Mouse (Mus musculus) layer of hippocampus, adult 11-12 months (tissue): ENCODE measurements around the gene Cdc42bpa.

Experiments used
- DNase-seq: peaks from one replicate; pipeline ENCODE4 v3.0.0; 2022; ENCODE audit warnings: low spot score

Gene Cdc42bpa

DNA sequence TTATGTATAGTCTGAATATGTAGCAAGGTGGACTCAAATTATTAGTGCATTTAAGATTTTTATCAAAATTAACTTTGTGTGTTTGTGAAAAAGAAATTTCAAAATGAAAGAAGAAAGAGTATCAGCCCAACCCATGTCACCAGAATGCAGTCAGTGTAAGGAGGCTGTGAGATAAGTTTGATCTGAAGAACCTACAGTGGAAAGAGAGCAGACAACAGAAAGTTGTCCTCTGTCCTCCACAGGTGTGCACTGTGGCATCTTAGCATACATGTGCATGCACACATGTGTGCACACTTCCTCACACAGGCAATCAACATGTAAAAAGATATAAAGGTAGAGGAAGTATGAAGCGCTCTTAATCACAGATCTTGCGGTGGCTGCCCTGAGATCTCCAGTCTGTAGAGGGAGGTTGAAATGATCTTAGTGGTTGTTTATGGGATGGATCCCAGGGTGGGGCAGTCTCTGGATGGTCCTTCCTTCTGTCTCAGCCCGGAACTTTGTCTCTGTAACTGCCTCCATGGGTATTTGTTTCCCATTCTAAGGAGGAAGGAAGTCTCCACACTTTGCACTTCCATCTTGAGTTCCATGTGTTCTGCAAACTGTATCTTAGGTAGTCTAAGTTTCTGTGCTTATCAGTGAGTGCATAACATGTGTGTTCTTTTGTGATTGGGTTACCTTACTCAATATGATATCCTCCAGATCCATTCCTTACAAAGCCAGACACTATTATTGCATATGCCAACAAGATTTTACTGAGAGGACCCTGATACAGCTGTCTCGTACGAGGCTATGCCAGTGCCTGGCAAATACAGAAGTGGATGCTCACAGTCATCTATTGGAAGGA lies 71.7 kb downstream of the Cdc42bpa start:
- no peak for DNase-seq

DNA sequence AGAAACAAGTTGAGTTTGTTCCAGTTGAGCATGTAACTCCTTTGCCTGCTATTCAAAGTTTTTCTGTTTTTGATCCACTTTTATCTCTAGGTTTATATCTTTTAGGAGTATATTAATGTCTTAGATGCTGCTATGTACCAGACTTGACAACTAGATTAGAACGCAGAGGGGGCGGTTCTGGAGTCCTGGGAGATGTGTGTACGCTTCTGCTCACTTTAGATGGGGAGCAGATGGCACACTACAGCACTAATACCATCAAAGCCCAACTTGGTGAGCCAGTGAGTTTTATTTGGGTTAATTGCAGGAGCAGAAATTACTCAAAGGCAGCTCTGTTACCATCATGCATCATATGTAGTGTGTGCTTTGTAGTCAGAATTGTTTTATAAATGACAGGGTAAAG lies 77.2 kb downstream of the Cdc42bpa start:
- peak; percentile 64 for DNase-seq

DNA sequence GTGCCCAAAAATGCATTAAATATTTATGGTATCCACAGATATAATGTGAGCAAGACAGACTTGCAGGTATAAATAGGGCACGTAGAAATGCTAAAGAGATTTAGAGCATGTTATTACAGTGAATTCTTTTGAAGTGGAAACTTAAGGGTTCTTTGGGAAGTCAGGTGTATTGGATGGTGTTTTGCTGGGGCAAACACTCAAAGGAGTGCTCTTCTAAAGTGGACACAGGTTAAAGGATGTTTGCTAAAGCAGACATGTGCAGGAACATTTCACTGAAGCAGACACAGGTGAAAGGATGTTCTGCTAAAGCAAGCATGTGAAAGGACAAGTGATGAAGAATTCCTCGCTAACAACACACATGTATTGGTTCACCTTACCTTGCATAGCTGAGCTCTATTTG lies 83.9 kb downstream of the Cdc42bpa start:
- DNase-seq = no peak

DNA sequence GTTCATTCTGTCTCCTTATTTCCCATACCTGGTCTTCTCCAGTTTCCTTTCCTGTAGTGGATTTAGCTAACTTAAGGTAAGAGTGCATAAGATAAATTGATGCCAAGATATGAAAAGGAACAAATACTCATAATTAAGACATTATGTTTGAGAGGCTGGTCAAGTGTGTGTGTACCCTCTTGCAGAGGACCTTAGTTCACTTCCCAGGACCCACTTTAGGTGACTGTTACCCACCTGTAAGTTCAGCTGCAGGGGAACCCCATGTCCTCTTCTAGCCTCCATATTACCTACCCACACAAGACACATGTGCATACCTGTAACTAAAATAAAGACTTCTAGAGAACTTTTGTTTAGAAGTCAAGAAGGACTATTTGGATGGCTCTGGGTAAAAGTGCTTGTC lies 84.9 kb downstream of the Cdc42bpa start:
- DNase-seq = no peak

DNA sequence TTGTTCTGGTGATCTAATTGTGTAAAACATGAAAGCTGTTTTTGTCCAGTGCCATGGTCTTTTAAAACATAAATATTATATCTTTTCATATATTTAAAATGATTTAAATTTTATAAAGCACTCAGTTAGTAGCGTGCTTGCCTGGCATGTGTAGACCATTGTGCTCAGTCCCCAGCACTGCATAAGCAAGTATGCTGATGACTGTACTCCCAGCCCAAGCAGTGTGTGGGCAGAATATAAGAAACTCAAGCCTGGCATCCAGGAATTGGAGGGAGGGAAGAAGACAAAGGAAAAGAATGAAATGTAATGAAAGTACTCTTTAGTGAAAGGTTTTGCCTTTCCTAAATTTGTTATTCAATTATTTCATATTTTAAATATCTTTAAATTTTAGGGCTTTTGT lies 128.9 kb downstream of the Cdc42bpa start:
- no peak for DNase-seq

DNA sequence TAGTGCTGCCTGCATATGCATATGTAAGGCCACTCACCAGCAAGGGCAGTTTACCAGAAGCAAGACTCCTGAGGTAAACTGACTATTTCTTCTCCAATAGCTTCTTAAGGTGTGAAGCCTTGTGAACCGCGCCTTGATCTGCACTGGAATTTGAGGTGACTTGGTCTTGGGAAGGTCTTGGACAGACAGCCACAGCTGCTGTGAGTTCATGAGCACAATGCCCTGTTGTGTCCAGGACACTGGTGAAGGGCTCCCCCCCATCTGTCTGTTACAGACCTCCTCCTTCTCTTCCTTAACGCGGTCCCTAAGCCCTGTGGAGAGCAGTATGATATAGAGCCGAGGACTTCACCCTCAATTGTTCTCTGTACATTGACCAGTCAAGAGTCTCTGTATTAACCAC lies 138.2 kb downstream of the Cdc42bpa start:
- DNase-seq = no peak

DNA sequence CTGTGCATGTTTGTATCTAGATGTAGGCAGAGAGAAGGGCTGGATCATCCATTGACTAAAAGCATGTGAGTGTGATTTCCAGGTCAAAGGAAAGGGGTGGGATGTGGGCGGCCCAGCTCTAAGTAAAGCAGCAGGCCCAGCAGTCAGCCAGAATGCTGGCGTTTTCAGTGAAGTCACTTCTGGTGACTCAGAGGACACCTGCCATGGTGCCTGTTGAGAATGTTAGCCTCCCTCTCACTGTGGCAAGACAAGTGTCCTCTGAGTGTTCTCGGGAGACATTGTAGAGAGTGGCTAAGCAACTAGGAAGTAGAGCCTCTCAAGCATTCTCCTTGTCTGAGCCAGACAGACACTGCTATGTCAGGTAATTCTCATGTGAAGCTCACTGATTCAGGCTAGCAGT lies 144.3 kb downstream of the Cdc42bpa start:
- DNase-seq = peak; percentile 10

DNA sequence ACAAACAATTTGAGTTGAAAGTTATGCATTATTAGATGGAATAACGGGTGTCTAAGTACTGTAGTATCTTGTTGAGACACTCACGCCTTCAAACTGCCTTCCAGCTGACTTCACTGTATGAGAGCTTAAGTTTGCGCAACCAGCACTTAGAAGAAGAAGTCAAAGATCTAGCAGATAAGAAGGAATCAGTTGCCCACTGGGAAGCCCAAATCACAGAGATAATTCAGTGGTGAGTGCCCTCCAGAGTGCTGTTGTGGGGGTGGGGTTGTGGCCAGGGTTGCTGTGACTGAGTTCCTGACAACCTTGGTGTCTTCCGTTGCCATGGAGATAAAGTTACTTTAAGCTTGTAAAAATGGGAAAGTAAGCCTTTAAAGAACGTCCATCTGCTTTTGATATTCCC lies 148.8 kb downstream of the Cdc42bpa start:
- no peak for DNase-seq

DNA sequence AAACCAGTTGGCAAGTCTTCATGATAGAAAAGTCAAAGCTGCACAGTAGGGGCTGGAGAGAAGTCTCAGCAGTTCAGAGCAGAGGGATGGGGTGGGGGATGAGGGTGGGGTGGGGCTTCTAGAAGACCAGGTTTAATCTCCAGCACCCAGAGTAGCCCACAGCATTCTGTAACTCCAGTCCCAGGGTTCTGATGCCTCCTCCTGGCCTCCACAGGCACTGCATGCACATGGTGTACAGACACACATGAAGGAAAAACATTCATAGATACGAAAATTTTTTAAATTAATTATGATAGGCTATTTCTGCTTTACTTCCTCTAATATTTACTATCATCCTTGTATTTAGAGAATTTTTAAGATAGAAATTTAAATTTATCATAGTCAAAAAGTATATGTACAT lies 156.3 kb downstream of the Cdc42bpa start:
- DNase-seq = no peak

DNA sequence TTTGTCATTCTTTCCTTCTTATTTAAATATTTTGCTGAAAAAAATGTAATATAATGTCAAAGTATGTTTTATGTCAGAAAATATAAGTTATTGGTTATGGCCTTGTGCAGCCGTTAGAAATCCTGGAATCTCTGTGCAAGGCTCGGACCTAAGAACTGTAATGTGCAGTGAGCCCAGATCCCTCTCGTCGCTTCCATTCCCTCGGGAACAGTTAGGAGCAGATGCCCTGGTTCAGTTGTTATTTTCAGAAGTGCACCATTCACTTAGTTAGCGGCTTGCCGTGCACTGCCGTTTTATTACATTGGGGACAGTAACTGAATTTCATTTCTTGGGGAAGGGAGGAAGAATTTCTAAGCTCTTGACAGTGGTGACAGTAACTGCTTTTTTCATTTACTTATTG lies 158.0 kb downstream of the Cdc42bpa start:
- no peak for DNase-seq

DNA sequence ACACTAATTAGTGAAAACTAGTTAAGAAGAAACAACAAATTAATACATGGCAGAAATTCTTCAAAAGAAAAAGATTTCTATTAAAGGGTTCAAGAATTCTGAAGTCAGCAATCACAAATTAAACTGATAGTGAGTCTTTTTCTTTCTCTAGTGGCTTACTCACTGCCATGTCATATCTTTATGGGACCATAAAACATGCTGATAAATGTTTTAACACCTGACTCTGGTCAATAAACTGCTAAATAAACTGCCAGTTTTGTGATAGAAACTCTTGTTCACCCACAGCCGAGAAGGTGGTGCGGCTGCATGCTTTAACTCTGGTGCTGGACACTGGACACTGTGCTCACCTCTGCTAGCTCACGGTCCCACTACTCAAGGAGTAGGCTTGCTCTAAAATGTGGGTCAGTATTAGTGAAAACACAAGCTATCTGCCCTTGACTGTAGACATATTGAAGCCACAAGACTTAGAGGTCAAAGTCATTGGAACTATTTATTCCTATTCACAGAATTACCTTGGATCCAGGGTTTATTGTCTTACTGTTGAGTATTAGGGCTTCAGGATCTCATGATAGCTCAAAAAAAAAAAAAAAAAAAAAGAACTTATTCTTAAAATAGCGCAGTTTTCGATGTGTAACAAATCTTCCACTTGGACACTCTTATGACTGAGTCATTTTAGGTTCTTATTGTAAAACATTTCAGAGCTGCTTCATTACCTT lies 168.0 kb downstream of the Cdc42bpa start:
- no peak for DNase-seq

DNA sequence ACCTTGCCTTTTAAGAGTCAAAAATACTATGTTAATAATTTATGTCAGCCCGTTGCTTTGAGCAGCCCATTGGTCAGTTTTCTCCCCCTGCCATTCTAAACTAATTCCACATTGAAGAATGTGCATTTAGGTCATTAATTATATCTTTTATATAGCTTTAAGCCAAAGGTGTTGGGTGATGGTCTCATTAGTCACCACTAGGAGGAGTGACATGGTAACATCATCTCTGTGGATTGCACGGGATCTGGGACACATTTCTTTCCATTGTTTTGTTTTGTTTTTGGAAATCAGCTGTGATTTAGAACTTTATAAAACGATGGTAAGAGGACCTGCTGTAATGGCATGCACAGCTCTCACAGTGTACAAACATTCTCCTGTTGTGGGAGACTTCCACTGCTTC lies 171.1 kb downstream of the Cdc42bpa start:
- DNase-seq = no peak

DNA sequence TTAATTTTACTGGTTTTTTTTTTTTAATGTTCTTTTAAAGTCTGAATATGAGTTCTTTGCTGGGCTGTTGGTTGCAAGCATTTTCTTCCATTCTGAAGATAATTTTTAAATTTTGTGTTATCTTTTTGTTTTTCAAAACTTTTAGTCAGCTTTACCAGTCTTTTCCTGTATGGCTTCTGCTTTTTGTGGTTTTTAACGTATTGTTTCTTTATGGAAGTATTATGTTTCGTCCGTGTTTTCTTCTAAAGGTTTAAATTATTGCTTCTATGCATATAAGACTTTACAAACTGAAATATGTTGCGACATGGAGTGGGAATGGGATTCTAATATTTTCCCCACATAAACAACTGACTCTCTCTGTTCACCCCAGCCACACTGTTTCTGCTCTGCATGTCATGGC lies 171.9 kb downstream of the Cdc42bpa start:
- no peak for DNase-seq

DNA sequence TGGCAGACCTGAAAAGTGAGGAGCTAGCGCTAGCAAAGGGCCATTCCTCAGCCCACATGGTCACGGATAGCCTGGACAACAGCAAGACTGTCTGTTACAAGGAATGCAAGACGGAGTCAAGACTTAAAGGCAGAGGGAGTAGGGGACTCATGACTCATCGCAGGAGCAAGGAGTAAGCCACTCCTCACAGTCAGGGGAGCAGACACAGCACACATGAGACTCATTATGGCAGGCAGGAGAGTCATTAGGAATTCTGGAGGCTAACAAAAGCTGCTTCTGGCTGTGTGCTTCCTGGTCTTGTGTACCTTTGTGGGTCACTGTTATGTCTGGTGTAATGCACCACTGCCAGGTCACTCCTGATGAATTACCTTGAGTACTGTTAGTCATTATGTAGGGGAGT lies 178.9 kb downstream of the Cdc42bpa start:
- DNase-seq = no peak

DNA sequence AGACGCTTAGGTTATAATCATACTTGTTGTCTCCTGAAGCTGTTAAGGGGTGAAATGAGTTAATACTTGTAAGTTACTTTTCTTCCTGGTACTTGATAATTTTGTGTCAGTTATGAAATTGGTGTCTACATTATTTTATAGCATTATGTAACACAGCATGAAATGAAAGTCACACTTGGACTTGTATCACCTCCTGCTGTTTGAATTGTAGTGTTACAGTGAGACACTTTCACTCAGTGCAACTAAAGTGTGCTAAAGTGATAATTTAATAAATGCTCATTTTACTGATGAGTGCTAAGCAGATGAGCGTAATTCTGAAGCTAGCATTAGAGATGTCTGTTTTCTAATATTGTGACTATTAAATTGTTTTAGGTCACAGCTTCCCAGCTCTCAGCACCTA lies 180.7 kb downstream of the Cdc42bpa start:
- DNase-seq = no peak

DNA sequence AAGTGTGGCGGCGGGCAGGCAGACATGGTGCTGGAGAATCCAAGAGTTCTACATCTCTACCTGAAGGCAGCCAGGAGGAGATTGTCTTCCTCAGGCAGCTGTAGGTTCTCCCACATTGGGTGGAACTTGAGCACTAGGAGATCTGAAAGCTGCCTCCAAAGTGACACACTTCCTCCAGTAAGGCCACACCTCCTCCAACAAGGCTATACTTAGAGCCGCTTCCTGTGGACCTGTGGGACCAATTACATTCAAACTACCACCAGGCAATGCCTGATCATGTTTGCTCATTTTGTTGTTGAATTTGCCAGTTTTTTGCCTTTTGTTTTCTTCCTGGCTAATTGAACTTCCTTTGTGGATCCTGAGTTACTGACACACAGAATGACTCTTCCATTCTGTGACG lies 187.8 kb downstream of the Cdc42bpa start:
- DNase-seq = no peak

DNA sequence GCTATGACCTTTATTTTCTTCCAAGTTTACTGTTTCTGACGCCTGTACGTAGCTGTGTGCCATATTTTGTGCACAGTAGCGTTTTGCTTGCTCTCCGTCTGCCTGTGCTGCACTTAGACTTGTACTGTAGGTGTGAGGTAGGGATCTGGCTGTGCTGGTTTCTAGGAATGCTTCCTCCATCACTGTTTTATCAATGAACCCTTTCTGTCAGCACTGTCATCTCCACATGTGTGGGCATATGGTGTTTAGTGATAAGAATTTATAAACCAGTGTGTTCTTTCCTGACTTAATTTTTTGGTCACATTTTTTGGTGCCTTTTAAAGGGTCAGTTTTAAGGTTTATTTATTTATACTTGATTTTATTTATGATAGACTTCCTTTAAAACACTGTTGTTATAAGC lies 188.3 kb downstream of the Cdc42bpa start:
- DNase-seq = no peak

DNA sequence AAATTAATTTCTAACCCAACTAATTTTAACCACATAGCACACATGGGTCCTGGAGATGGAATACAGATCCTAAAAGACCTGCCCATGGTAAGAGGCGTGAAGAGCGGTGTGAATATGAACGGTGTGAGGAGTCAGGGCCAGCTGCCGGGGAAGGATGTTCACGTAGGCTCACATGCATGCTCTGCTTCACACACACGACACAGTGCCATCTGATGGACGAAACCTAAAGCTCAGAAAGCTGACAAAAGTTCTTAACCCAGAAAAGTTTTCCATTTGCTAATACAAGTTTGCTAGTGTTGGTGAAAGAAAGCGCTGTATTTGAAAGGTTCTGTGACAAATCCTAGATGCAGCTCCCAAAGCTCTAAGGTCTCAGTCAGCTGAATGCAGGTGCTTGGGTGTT lies 190.9 kb downstream of the Cdc42bpa start:
- DNase-seq = no peak

DNA sequence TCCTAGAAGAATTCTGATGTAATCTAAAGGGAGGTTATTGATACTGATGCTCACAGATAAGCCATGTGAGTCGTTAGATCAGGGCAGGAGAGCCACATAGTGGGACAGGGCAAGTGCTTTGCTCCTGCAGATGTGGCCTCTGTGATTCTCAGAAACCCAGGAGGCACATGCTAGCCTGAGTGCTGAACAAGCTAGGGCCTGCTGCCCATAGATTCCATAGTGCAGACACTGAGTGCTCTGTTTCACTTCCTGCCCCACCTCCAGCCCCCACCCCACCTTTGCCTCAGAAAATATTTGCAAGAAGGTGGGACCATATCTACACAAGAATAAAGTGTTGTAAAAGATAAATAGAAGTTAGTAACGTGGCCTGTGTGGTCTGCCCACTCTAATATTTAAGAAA lies 198.4 kb downstream of the Cdc42bpa start:
- no peak for DNase-seq

DNA sequence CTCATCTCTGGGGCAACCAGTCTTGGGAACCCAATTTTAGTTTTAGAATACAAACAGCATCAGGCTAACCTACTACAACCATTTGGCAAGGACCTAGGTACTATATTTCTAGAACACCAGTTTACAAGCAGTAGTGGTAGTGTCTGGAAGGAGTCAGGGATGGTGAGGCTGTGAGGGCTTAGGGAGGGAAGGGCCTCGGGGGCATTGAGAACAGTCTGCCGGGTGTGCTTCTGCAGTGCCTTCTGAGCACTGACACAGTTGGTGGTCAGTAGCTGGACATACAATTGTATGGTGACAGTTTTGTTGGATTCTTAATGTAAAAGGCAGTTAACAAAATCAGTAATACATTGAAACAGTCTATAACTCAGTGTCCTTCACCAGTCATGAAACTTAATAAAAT lies 200.3 kb downstream of the Cdc42bpa start:
- DNase-seq = no peak

DNA sequence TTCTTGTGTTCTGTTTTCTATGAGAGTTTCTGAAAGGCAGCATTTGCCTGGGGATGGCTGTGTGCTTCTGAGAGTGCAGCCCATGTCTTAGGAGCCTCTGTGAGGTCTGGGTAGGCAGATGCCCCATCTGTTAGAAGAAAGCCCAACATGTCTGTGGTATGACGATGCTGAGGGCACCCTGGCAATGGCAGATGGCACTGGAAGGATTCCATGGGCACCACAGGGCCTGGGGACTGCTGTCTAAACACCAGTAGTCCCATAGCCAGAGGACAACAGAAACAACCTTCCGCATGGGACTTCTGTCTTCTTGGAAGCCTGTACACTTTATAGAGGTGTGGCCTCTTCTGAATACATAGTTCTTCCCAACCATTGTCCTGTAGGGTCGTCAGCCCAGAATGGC lies 200.9 kb downstream of the Cdc42bpa start:
- no peak for DNase-seq

DNA sequence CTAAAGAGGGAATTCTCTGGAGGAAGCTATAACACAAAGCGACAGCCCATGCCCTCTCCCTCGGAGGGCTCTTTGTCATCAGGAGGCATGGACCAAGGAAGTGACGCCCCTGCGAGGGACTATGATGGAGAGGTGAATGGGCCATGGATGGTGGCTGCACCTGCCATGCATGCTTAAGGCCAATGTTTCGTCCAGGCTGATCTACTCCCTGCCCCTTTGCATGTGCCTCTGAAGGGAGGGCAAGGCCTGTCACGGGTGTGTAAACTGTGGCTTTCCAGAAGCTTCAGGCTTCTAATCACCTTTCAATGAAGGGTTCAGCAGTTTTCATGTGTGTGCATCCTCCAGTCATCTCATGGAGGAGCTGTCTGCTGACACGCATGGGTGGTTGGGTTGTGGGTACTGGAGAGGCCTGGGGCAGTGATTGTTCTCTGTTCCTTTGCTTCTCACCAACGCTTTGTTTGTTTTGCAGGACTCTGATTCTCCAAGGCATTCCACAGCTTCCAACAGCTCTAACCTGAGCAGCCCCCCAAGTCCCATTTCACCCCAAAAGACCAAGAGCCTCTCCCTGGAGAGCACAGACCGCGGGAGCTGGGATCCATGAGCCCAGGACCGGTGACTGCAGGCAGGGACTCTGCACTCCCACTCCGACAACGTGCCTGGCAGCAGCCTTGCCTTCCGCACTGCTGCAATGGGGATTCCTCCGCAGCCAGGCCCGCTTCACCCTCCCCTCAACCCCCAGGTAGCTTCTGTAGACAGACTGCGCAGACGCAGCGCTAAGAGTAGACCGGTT lies 201.5 kb downstream of the Cdc42bpa start:
- DNase-seq = no peak

DNA sequence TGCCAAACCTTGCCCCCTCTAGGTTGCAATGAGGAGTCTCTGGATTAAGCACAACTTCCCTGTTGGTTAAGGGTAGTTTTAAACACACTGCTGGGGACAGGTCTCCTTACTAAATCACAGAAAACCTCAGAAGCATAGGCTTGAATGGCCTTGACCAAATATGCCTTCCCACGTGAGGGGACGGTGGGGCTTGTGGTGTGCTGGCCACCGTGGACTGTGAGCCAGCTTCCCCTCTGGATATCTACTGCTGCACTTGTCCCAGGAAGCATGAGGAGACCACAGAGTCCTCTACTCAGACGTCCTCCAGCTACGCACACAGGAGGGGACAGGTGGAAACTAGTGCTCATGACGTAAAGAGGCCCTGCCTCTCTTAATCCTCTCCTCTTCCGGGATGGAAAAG lies 202.7 kb downstream of the Cdc42bpa start:
- DNase-seq = no peak
